Mouse (Mus musculus): ENCODE results near the gene Prdm15. TPM values are rescaled to one million over a fixed set of nuclear protein-coding genes. Genes with fewer than 3 reads are reported as not detected.

Prdm15 gene
- total and polyA plus RNA-seq, 2 experiments from 2014 or later: 5.5 to 11.0 TPM

DNA sequence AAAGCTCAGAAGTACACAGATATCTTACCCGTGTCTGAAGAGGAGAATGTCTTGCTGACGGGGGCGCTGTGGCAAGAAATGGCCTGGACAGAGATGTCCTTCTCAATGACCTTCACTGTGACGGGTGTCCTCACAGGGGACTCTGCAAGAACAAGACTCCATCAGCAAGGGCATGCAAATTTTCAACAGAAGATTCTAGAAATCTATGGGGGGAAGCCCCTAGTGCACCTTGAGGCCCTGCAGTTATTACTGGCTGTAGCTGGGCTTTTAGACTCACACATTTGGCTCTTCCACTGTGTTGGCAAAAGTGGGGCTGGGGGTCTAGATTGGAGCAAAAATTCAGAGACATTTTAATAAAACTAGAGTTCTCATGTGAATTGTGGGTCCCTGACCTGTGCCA, 23.5 kb upstream of the Prdm15 start:
- Histone ChIP-seq H3K27me3 (ENCODE audit: insufficient read depth, low read length) (no peaks in the 10 kb centered on the region), H3K9ac (replicated peaks; ENCODE audit: low read length) (no peak overlapping the region), H3K27ac (no peak overlapping the region), H3K36me3 (ENCODE audit: insufficient read depth, low read length) (peaks cover 13% of the 10 kb centered on the region; the same call in 1 of the 2 replicates), H3K4me1 (ENCODE audit: insufficient read depth, low read length) (no peaks in the 10 kb centered on the region), H3K9me3 (ENCODE audit: low read length) (no peaks in the 10 kb centered on the region), H3K4me3 (ENCODE audit: low read length) (no peak overlapping the region), H3K4me2 (ENCODE audit: low read depth, low read length) (no peak overlapping the region)
- DNase-seq (ENCODE audit: low spot score) (no peak), ATAC-seq (no peak)
- 94% methylated on average over 4 of the region's 4 CpGs for WGBS
- TF ChIP-seq CTCF (IDR thresholded peaks at IDR 0.05; ENCODE audit: low read depth): no peak

DNA sequence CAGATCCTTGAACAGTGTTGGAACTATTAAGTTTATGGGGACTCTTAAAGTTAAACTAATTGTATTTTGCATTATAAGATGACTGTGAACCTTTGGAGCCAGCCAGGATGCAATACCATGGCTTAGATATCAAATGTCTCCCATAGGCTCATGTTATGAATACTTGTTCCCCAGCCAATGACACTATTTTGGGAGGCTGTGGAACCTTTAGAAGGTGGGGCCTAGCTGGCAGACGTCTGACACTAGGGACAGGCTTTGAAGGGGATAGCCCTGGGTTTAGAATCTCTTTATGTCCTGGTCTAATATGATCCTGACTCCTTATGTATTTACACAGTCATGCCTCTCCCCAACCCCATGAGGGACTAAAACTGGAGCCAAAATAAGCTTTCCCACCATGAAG, 22.7 kb upstream of the Prdm15 start:
- ATAC-seq: no peak
- WGBS: 63% methylated on average over 1 of the region's 1 CpGs
- Histone ChIP-seq H3K4me2 (ENCODE audit: low read depth, low read length) (no peak overlapping the region), H3K9me3 (ENCODE audit: low read length) (no peaks in the 10 kb centered on the region), H3K9ac (replicated peaks; ENCODE audit: low read length) (no peak overlapping the region), H3K27ac (no peak overlapping the region), H3K4me3 (ENCODE audit: low read length) (no peak overlapping the region), H3K27me3 (ENCODE audit: insufficient read depth, low read length) (no peaks in the 10 kb centered on the region), H3K4me1 (ENCODE audit: insufficient read depth, low read length) (no peaks in the 10 kb centered on the region), H3K36me3 (ENCODE audit: insufficient read depth, low read length) (peaks cover 17% of the 10 kb centered on the region)
- TF ChIP-seq CTCF (IDR thresholded peaks at IDR 0.05; ENCODE audit: low read depth): no peak
- DNase-seq (ENCODE audit: low spot score): no peak

DNA sequence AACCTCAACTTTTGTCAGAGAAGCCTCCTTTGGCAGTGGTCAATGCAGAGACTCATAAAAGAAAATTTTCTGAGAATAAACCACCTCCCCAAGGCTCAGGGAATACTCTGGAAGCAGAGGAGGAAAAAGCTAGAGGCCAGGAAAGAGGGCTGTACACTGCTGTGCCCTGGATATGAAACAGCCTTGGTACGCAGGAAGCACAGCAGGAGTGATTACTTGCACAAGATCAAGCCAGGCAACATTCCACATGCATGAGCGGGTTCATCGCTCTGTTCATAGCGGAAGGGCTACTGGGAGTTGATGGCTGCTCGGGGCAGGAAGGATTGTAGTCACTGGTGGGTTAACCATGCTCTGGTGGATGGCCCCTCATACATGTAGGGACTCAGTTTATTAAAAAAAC, 21.0 kb upstream of the Prdm15 start:
- WGBS: 40% methylated on average over 5 of the region's 5 CpGs
- H3K4me2 ChIP-seq (ENCODE audit: low read depth, low read length): no peak overlapping the region
- DNase-seq (ENCODE audit: low spot score) (peak; percentile 23), ATAC-seq (no peak)
- TF ChIP-seq CTCF (IDR thresholded peaks at IDR 0.05; ENCODE audit: low read depth): no peak
- no peaks in the 10 kb centered on the region for H3K4me1 ChIP-seq (ENCODE audit: insufficient read depth, low read length)
- H3K9ac ChIP-seq (replicated peaks; ENCODE audit: low read length): no peak overlapping the region
- no peak overlapping the region for H3K4me3 ChIP-seq (ENCODE audit: low read length)
- no peak overlapping the region for H3K27ac ChIP-seq
- H3K9me3 ChIP-seq (ENCODE audit: low read length): no peaks in the 10 kb centered on the region
- peaks cover 27% of the 10 kb centered on the region for H3K36me3 ChIP-seq (ENCODE audit: insufficient read depth, low read length)
- no peaks in the 10 kb centered on the region for H3K27me3 ChIP-seq (ENCODE audit: insufficient read depth, low read length)

DNA sequence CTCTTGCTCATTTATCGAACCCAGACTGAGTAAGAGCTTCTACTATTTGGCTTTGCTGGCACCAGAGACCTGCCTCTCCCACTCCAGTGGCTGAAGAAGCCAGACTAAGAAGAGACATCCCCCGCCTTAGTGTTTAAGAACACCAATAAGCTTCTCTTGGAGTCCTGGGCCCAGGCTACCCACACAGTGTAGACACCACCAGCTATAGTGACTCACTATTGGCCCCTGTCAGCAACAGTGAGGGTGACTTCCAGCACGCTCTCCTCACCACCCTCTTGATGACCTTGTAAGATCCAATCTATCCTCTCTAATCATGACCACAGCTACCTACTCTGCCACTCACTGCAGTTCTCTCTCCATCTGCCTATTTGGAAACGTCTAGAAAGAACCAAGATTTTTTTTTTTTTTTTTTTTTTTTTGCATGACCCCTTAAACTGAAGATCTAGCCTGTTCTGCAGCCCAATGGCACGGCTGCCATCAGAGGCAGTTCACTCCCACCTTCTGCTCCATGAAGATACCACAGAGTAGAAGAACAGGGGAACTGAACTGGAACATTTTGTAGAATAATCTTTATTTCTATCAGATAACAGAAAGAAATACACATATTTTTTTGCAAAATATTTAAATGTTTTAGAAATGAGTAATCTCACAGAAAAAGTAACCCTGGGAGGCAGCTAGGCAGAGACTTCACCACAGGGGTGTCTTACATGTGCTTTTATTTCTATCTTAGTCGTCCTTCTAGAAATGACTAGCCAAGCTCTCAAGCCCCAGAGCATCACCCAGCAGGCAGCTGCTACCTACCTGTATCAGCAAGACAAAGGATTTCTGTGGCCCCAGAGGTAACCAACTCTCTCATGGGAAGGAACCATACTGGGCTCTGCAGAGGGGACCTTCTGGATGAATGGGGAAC, 17.8 kb upstream of the Prdm15 start:
- H3K36me3 ChIP-seq (ENCODE audit: insufficient read depth, low read length): peaks cover 36% of the 10 kb centered on the region
- H3K9me3 ChIP-seq (ENCODE audit: low read length): no peaks in the 10 kb centered on the region
- H3K4me2 ChIP-seq (ENCODE audit: low read depth, low read length): no peak overlapping the region
- no peaks in the 10 kb centered on the region for H3K27me3 ChIP-seq (ENCODE audit: insufficient read depth, low read length)
- no peak overlapping the region for H3K4me3 ChIP-seq (ENCODE audit: low read length)
- ATAC-seq (no peak), DNase-seq (ENCODE audit: low spot score) (no peak)
- no peak overlapping the region for H3K27ac ChIP-seq
- H3K4me1 ChIP-seq (ENCODE audit: insufficient read depth, low read length): no peaks in the 10 kb centered on the region
- no peak overlapping the region for H3K9ac ChIP-seq (replicated peaks; ENCODE audit: low read length)
- 74% methylated on average over 6 of the region's 6 CpGs for WGBS
- no peak for TF ChIP-seq CTCF (IDR thresholded peaks at IDR 0.05; ENCODE audit: low read depth)

DNA sequence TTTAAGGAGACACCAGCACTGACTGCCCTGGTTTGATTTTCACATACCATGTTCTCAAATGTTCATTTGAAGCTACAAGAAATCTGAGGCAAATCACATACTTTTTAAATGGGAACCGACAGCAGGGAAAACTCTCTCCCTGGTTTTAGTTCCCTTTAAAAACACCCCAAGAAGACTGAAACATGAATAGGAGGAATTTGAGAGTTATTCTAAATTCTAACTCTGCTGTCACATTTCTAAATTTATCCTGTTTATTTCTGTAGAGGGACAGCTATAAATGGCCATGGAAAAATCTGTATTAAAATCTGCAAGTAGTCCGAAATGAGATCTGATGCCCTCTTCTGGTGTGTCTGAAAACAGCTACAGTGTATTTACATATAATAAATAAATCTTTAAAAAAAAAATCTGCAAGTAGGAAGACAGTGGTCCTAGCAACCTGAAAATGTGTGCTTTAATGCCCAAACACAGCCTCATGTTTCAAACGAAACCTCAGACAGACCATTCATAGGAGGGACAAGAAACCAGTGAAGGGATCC, 12.3 kb upstream of the Prdm15 start:
- no peaks in the 10 kb centered on the region for H3K9me3 ChIP-seq (ENCODE audit: low read length)
- no peak overlapping the region for H3K27ac ChIP-seq
- TF ChIP-seq CTCF (IDR thresholded peaks at IDR 0.05; ENCODE audit: low read depth): no peak
- H3K9ac ChIP-seq (replicated peaks; ENCODE audit: low read length): no peak overlapping the region
- 85% methylated on average over 3 of the region's 3 CpGs for WGBS
- H3K27me3 ChIP-seq (ENCODE audit: insufficient read depth, low read length): no peaks in the 10 kb centered on the region
- H3K4me1 ChIP-seq (ENCODE audit: insufficient read depth, low read length): no peaks in the 10 kb centered on the region
- no peak overlapping the region for H3K4me3 ChIP-seq (ENCODE audit: low read length)
- DNase-seq (ENCODE audit: low spot score): no peak
- no peak for ATAC-seq
- no peak overlapping the region for H3K4me2 ChIP-seq (ENCODE audit: low read depth, low read length)
- H3K36me3 ChIP-seq (ENCODE audit: insufficient read depth, low read length): peaks cover 31% of the 10 kb centered on the region

DNA sequence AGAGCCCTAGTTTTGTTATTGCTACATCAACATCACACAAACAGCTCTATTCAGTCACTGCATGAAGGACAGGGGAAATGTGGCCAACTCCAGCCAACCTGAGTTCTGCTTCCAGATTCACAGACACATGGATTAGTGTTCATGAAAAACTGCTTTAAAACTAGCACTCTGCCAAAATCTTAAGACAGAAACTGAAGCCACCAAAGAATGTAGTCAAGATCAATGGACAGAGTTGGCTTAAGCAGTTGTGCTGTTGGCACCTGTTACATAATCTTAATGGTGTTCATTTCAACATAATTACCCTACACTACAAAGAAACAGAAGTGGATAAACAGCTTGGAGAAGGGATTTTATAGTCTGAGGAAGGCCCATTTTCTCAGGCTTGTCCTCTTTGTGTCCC, 4.4 kb upstream of the Prdm15 start:
- Histone ChIP-seq H3K9me3 (ENCODE audit: low read length) (no peaks in the 10 kb centered on the region), H3K36me3 (ENCODE audit: insufficient read depth, low read length) (peaks cover 11% of the 10 kb centered on the region; the same call in 1 of the 2 replicates), H3K9ac (replicated peaks; ENCODE audit: low read length) (no peak overlapping the region), H3K27me3 (ENCODE audit: insufficient read depth, low read length) (no peaks in the 10 kb centered on the region), H3K4me3 (ENCODE audit: low read length) (no peak overlapping the region), H3K27ac (no peak overlapping the region), H3K4me2 (ENCODE audit: low read depth, low read length) (no peak overlapping the region), H3K4me1 (ENCODE audit: insufficient read depth, low read length) (no peaks in the 10 kb centered on the region)
- DNase-seq (ENCODE audit: low spot score): no peak
- TF ChIP-seq CTCF (IDR thresholded peaks at IDR 0.05; ENCODE audit: low read depth): no peak
- ATAC-seq: no peak

Measured in hindbrain, postnatal 0 days (tissue).